Mouse (Mus musculus): ENCODE data around the gene Cd200. TPM values are rescaled to one million over a fixed set of nuclear protein-coding genes. Genes with fewer than 3 reads are reported as not detected.

Cd200 gene
- polyA plus RNA-seq, 1 experiment from 2014 or later, result 226 TPM

Other genes with a start within 250 kb of the Cd200 start
- 0.15 and 0.46 TPM in 2 replicates for gene Btla, start 184.7 kb downstream of the Cd200 start, polyA plus RNA-seq (2015; fragmentation: Nextera tagmentation; extraction: Ambion mirVana)
- not detected in 2 replicates for gene Gm609, start 83.9 kb upstream of the Cd200 start, polyA plus RNA-seq (2015; fragmentation: Nextera tagmentation; extraction: Ambion mirVana)
- gene Gm17783, start 123.0 kb upstream of the Cd200 start, polyA plus RNA-seq (2015; fragmentation: Nextera tagmentation; extraction: Ambion mirVana), result not detected in 2 replicates
- gene Slc9c1, start 126.3 kb upstream of the Cd200 start, polyA plus RNA-seq (2015; fragmentation: Nextera tagmentation; extraction: Ambion mirVana), result not detected in 2 replicates
- gene Gcsam, start 201.3 kb upstream of the Cd200 start, polyA plus RNA-seq (2015; fragmentation: Nextera tagmentation; extraction: Ambion mirVana), result not detected in 2 replicates
- gene BC016579, start 245.0 kb upstream of the Cd200 start, polyA plus RNA-seq (2015; fragmentation: Nextera tagmentation; extraction: Ambion mirVana), result 0.09 TPM in 1 of 2 replicates, not detected in the other

Data from midbrain, embryonic 13.5 days (tissue).